Mouse (Mus musculus) myocyte (in vitro differentiated cells): ENCODE measurements around the gene Il12rb2.

Experiments
- E2F4 ChIP-seq: IDR thresholded peaks from one replicate; pipeline ENCODE4 v1.6.1; 2011; ENCODE audit warnings: mild to moderate bottlenecking, control low read depth, moderate library complexity; ENCODE audit not compliant: insufficient read depth
- MAX ChIP-seq: IDR thresholded peaks from one replicate; pipeline ENCODE4 v1.6.1; 2011; ENCODE audit warnings: low read depth, mild to moderate bottlenecking, control low read depth
- MYOD1 ChIP-seq, 3 experiments: IDR thresholded peaks; one replicate each; pipeline ENCODE4 v1.6.1; 2011; ENCODE audit warnings: control low read depth in 2 of 3, low read depth in 2 of 3, mild to moderate bottlenecking in 2 of 3, moderate library complexity in 1 of 3; ENCODE audit not compliant: insufficient read length in 2 of 3, control insufficient read depth in 1 of 3
- POLR2AphosphoS2 ChIP-seq: IDR thresholded peaks from one replicate; pipeline ENCODE4 v1.6.1; 2011; ENCODE audit warnings: low read depth, control low read depth; ENCODE audit not compliant: insufficient read length

GRCm38 (mm10) chr6:67348065-67348464, 27.9 kb downstream of the Il12rb2 start:
- TF ChIP-seq POLR2AphosphoS2, result no peak
- no peak for TF ChIP-seq E2F4
- TF ChIP-seq MAX, result no peak
- no peak for TF ChIP-seq MYOD1 (IDR thresholded peaks at IDR 0.05; ENCODE audit: control insufficient read depth in 1 of 3, insufficient read length in 2 of 3, low read depth in 2 of 3)
